Mouse (Mus musculus): ENCODE data around the gene Lyrm4.

GRCm38 (mm10) chr13:35995231-35995630, 122.1 kb downstream of the Lyrm4 start:
- no peak for TF ChIP-seq CTCF (IDR thresholded peaks at IDR 0.05; ENCODE audit: insufficient read depth, low read depth, low read length)
- TF ChIP-seq POLR2A (IDR thresholded peaks at IDR 0.05; ENCODE audit: insufficient read depth, low read depth, low read length) = no peak
